Mouse (Mus musculus) Muller cell, postnatal 12 days (primary cell): ENCODE measurements around the gene Grhpr.
"Not testable (repeated sequence)": the region's sequence is repeated elsewhere in the genome, so short reads cannot be mapped to it uniquely, and the experiment has no call there.

Experiments
- DNase-seq: peaks from one replicate; pipeline ENCODE4 v3.0.0-alpha.2; 2015; ENCODE audit errors: inconsistent ontology term

The Grhpr gene

DNA sequence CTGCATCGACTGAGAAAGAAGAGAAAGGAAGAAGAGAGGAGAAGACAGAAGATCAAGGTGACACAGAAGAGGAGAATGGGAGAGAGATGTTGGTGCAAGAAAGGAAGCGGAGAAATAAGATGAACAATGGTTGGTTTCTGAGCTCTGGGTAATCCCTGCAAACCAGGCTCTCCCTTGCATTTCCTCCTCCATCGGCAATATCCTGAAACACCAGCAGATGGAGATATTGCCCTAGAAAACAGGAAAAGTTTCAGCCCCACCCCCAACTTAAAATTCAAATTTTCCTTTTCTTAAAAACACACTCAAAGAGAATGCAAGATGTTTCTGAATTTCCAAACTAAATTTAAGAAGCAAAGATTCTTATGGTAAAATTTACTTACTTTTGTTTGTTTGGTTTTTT is 34.4 kb downstream of the Grhpr start:
- peak; percentile 41 for DNase-seq

DNA sequence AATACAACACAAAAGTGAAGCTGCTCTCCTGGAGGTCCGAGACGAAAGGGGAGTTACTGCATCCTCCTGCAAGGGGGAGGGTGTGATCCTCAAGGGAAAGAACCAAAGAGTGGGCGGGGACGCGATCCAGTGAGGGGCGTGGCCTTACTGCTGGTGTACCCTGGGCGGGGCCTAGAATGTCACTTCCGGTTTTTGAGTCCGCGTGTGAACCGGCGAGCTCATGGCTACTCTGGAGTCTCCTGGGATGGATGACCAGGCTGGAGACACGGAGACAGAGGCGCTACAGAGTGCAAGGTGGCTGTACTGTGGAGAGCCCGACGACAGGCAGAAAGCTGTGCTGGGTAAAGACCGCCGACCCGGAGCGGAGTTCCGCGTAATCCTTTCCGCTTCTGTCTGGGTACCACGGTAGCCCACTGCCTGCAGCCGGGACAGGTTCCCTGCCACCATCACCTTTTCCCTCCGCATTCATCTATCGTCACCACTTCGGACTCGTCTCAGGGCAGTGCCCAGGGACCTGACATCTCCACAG is 37.3 kb downstream of the Grhpr start, which contains the start of gene Polr1e:
Polr1e (plus strand) TSS at position 132 of the 529 bp plus-strand sequence.
- peak; percentile 94 for DNase-seq

DNA sequence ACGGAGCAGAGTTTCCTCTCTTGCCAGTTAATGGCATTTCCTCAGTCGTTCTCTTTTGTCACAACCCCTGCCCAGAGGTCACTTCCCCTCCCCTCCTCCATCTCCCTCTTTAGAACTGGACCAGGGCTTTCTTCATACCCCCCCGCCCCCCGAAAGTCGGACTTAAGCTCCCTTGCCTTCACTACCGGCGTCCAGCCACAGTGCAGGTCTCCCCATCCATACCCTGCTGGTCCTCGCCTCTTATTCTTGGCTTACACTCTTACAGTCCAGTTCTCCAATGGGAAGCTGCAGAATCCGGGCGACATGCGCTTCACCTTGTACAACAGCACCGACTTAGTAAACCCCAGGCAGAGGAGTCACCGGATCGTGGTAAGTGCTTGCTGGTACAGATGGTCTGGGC is 37.8 kb downstream of the Grhpr start:
- DNase-seq, result peak; percentile 16

DNA sequence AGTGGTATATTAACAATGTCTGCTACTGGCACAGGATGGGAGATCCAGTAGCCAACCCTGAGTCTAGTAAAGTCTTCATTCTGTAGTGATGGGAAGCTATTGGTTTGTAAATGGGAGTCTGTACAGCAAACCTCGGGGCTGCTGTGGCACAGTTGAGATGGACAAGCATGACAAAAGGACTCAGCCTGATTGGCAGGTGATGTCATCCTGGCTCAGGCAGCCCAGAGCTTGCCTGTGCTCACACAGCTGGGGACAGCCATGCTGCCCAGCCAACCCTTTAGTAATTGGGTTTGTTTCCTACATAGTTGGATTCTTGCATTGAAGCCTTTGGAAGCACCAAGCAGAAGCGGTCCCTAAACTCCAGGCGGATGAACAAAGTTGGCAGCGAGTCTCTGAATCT is 45.3 kb downstream of the Grhpr start:
- no peak for DNase-seq

DNA sequence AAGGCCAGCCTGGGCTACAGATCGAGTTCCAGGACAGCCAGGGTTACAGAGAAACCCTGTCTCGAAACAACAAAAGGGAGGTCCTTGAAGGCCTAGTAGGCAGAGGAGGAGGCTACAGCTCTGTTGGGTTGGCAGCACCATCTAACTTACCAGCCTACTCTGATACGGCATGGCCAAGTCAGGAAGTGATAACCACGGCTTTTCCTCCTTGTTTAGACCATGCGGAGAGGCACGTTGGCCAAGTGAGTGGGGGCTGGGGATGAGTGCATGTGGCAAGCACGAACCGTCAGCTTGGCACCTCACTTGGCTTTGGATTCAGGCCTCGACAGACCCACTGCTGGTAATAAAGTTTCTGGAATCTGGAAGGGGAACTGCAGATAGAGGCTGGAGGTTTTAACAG is 51.4 kb downstream of the Grhpr start:
- DNase-seq, result no peak

DNA sequence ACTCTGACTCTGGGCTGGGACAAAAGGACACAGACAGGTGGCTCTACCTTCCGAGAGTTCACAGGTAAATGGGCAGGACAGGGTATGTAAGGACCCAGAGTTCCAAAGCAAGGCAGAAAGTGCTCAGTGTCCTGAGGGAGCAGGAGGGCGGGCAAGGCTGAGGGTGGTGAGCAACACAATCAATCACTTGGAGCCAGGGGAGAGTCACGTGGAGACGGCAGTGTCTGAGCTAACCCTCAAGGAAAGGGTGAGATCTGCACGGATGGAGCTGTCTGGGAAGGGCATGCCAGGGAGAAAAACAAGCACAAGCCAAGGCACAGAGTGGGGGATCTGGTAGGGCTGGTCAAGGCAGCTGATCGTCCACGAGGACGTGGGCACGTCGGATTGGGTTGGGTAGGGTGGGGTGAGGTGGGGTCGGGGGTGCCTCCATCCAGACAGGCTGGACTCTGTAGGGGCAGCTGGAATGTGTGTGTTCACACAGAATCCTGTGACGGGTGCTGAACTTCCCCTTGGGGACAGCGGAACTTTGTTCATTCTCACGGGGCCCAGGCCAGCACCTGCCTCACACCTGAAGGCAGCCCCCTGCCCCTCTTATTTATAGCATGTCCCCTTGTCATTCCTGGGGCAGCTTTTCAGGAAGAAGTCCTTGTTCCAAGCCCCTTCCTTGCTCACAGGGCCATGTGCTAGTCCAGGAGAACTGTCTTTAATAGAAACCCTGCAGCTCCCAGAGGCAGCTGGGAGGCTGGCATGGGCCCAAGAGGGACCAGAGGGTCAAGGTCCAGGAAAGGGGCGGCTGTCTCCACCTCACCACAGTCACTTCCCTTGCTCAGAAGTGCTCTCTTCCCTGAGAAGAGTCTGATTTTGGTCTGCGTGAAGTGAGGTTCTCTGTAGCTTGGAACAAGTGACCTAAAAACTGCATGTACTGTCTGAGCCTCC is 53.8 kb downstream of the Grhpr start:
- no peak for DNase-seq

DNA sequence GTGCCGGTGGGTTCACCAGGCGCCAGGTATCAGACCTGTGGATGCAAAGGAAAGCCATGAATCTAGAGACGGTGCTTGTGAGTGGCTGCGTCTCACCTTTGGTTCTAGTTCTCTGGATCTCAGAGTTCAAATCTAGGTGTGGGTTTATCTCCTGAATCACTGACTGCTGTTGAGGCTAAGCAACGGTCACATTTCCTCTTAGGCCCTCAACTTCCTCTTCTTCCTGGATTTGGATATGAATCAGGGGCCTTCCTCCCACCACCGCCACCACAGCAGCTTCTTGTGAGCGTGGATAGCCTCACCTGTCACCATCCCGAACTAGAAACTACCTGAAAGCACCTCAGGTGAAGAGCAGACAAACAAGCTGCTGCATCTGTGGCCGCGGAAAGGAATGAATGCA is 54.9 kb downstream of the Grhpr start:
- DNase-seq, result no peak

DNA sequence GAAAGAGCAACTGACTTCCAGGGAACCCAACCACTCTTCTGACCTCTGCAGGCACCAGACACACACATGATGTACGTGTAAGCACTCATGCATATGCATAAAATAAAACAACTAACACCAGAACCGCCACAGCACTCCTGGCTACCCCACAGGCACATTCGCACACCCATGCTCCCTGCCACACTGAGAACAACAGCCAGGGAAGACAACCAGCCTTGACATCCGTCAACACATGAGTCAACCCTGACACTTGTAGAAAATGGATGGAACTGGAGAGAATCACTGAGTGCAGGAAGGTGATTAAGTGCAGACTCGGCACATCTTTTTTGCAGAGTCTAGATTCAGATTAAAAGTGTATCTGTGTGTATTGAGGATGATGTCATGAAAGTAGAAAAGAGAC is 55.4 kb downstream of the Grhpr start:
- no peak for DNase-seq

DNA sequence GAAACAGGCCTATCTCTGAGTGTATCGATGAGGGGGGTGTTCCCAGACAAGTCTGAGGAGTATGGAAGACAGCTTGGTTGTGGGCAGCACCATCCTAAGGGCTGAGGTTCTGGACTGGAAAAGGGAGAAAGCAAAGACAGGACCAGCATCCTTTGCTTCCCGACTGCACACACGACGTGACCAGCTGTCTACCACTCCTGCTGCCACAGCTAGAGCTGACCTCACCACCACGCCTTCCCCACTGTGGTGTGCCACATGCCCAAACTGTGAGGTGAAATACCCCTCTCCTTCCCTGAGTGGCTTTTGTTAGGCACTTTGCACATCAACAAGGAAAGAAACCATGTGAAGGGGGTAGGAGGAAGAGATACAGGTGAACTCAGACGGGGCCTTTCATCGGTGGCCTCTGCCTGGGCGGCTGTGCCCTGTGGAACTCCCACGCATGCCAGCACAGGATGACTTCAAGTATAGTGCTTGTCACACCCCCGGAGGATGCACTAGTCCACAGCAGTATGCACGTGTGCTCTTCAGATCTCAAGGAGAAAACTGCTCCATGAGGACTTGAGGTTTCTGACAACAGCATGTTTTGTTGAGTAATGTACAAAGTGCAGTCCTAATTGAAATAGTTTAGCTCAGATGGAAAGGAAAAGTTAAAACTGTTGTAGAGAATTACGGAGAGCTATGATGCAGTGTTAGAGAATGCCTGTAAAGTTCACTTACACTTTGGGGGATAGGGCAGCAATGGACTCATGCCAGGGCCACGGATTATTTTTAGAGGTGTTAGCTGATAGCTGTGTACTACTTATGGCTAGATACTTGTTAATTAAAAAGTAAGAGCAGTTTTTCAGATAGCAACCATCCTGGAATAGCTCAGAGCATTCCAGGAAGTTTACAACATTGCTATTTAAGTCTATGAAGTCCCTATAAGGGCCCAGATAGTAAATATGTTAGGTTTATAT is 56.5 kb downstream of the Grhpr start:
- DNase-seq, result no peak

DNA sequence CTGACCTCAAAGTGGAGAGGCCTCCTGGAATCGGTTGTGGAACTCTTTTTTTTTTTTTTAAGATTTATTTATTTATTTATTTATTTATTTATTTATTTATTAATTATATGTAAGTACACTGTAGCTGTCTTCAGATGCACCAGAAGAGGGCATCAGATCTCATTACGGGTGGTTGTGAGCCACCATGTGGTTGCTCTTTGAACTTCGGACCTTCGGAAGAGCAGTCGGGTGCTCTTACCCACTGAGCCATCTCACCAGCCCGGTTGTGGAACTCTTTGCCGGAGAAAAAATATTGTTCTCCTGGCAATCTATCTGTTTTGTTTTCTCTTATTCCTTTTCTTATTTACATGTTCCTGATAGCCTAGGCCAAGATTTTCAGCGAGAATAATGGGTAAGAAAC is 57.7 kb downstream of the Grhpr start:
- not testable (repeated sequence) for DNase-seq

DNA sequence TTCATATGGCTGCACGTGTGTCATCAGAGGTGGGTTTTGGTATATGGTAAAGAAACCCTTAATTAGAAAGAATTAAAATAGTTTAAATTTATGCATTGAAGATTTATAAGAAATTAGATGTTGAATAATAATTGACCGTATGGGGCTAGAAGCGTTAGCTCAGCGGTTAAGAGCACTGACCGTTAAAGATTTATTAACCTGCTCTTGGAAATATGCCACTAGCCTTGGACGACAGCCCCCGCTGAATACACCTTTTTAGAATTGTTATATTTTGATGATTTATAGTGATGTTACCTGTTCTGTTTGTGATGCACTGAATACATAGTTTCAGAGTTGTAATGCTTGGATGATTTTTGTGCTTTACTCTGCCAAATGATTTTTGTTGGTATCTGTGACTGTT is 58.4 kb downstream of the Grhpr start:
- not testable (repeated sequence) for DNase-seq
